Mouse (Mus musculus) MEL (cell line): Measurements from ENCODE around the gene Prdm16.

Experiments
- CTCF ChIP-seq, 3 experiments: IDR thresholded peaks in 2 of 3; conservative IDR thresholded peaks in 1 of 3; 2 replicates each; pipeline ENCODE4 v1.5.1; 2011 to 2012; ENCODE audit warnings: low read length in 3 of 3, low read depth in 2 of 3, mild to moderate bottlenecking in 2 of 3, improper control_type of control experiment in 1 of 3, inconsistent platforms in 1 of 3, mixed read lengths in 1 of 3, moderate library complexity in 1 of 3; ENCODE audit not compliant: control insufficient read depth in 1 of 3, insufficient read depth in 1 of 3, poor library complexity in 1 of 3, severe bottlenecking in 1 of 3
- MYC ChIP-seq: IDR thresholded peaks from 2 replicates; pipeline ENCODE4 v1.6.1; 2011; ENCODE audit warnings: low read depth, mild to moderate bottlenecking, low read length, improper control_type of control experiment, moderate library complexity
- RAD21 ChIP-seq: IDR thresholded peaks from 2 replicates; pipeline ENCODE4 v1.6.1; 2011; ENCODE audit warnings: mild to moderate bottlenecking, low read depth, low read length, improper control_type of control experiment

GRCm38 (mm10) chr4:154626282-154626681 is 10.4 kb downstream of the Prdm16 start:
- TF ChIP-seq CTCF (IDR thresholded peaks at IDR 0.05 in 2 of 3, conservative IDR thresholded peaks at IDR 0.05 in 1 of 3; ENCODE audit: control insufficient read depth in 1 of 3, insufficient read depth in 1 of 3, low read depth in 2 of 3, low read length in 3 of 3, poor library complexity in 1 of 3, severe bottlenecking in 1 of 3) (no peak), MYC (no peak), RAD21 (no peak)
